Mouse (Mus musculus) limb, embryonic 11.5 days (tissue): ENCODE measurements around the gene Ghsr. TPM values are rescaled to one million over a fixed set of nuclear protein-coding genes. Genes with fewer than 3 reads are reported as not detected.
A peak's percentile ranks its signal among the peaks of the same experiment; 100 is the strongest.

Experiments used
- ATAC-seq: fragments of 200-750 bp; cut with Nextera tagmentation; 2 replicates; pipeline ENCODE4 v1.8.0; 2017; ENCODE audit warnings: low read depth; ENCODE audit not compliant: insufficient number of reproducible peaks, low FRiP score, low TSS enrichment
- DNase-seq: peaks from one replicate; pipeline ENCODE4 v3.0.0-alpha.2; 2015; ENCODE audit warnings: low spot score
- H3K27ac ChIP-seq: fragments of 300-500 bp; sonication (generic); replicated peaks from 2 replicates; pipeline ENCODE4 v1.5.1; 2014; ENCODE audit warnings: low read depth, mild to moderate bottlenecking, low read length
- H3K27me3 ChIP-seq: fragments of 300-500 bp; sonication (generic); 2 replicates; pipeline ENCODE4 v1.6.1; 2014; ENCODE audit warnings: mild to moderate bottlenecking, low read length, mixed read lengths; ENCODE audit not compliant: control insufficient read depth, insufficient read depth
- H3K36me3 ChIP-seq: fragments of 300-500 bp; sonication (generic); 2 replicates; pipeline ENCODE4 v1.6.1; 2014; ENCODE audit warnings: mild to moderate bottlenecking, low read length, moderate library complexity, mixed read lengths; ENCODE audit not compliant: control insufficient read depth, insufficient read depth
- H3K4me1 ChIP-seq: fragments of 300-500 bp; sonication (generic); 2 replicates; pipeline ENCODE4 v1.6.1; 2014; ENCODE audit warnings: low read length, mixed read lengths; ENCODE audit not compliant: control insufficient read depth, insufficient read depth
- H3K4me2 ChIP-seq: fragments of 300-500 bp; sonication (generic); 2 replicates; pipeline ENCODE4 v1.6.1; 2014; ENCODE audit warnings: low read depth, mild to moderate bottlenecking, moderate library complexity; ENCODE audit not compliant: severe bottlenecking
- H3K4me3 ChIP-seq: fragments of 300-500 bp; sonication (generic); 2 replicates; pipeline ENCODE4 v1.5.1; 2014; ENCODE audit warnings: low read depth, low read length
- H3K9ac ChIP-seq: fragments of 300-500 bp; sonication (generic); 2 replicates; pipeline ENCODE4 v1.6.1; 2014; ENCODE audit warnings: mild to moderate bottlenecking, low read length
- H3K9me3 ChIP-seq: fragments of 300-500 bp; sonication (generic); 2 replicates; pipeline ENCODE4 v1.6.1; 2016; ENCODE audit warnings: low read length; ENCODE audit not compliant: control insufficient read depth
- WGBS: fragments of 180-500 bp; shearing (Covaris S2); extraction: QIAGEN DNeasy Blood & Tissue Kit; methylation state at CpG from one replicate; pipeline ENCODE4 v1.1.7; 2014; 5-methylcytosine and 5-hydroxymethylcytosine counted together
- polyA plus RNA-seq: library from polyadenylated mRNA; unstranded; fragments of >200 nt; fragmentation: Nextera tagmentation; extraction: Ambion mirVana; gene quantifications from 2 replicates; pipeline ENCODE4 v1.2.1, GENCODE M21; 2014

Gene Ghsr
- polyA plus RNA-seq: not detected in 2 replicates

DNA sequence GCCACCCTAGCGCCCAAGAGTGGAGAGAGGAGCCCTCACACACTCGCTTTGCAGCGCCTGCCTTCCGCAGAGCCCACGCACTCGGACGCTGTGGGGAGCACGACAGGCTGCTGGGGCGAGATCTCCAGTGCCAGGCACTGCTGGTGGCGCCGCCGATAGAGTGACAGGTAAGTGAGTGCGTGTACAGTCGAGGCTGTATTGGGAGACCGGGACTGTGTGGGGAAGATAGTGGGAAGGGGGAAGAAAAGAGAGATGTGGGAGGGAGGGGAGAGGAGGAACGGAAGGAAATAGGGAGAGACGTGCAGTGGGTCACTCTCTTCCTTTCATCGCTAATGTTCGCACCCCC, at the start of gene Ghsr:
TSS of gene Ghsr (plus strand) at position 76 of the 346 bp plus-strand sequence.
- no peaks in the 10 kb centered on the region for H3K9me3 ChIP-seq
- H3K9ac ChIP-seq: no peak within 1 kb of the TSS
- ATAC-seq (no peak), DNase-seq (no peak)
- no peaks in the 10 kb centered on the region for H3K36me3 ChIP-seq
- peaks cover 41% of the 10 kb centered on the region for H3K27me3 ChIP-seq
- no peak within 1 kb of the TSS for H3K27ac ChIP-seq
- H3K4me2 ChIP-seq: peak within 1 kb of the TSS; percentile 10; the same call in 1 of the 2 replicates
- WGBS: under 1% methylated on average over 19 of the region's 19 CpGs
- peak within 1 kb of the TSS; percentile 14 for H3K4me3 ChIP-seq
- H3K4me1 ChIP-seq: peaks cover 7% of the 10 kb centered on the region; the same call in 1 of the 2 replicates

DNA sequence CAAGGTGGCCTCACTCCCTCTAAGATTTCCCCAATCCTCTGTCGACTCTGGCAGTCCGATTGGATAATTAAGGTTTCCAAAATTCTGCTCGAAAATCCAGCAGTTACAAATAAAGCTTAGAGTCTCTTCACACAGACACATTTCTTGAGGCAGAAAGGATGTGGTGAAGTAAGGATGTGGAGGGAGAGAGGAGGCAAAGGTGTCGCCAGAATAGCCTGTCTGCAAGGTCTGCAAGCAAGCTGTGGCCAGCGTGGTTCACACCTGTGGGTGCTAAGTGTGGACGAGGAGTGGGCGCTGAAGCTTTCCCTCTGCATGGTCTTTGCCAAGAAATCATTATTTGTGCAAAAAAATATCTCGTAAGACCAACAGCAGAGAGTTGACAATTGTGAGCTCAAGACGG, 48.6 kb upstream of the Ghsr start:
- Histone ChIP-seq H3K9ac (no peak overlapping the region), H3K4me1 (no peaks in the 10 kb centered on the region), H3K27me3 (no peaks in the 10 kb centered on the region), H3K4me2 (no peak overlapping the region), H3K9me3 (no peaks in the 10 kb centered on the region), H3K27ac (no peak overlapping the region), H3K36me3 (no peaks in the 10 kb centered on the region), H3K4me3 (no peak overlapping the region)
- DNase-seq (no peak), ATAC-seq (no peak)
- 82% methylated on average over 9 of the region's 9 CpGs for WGBS

DNA sequence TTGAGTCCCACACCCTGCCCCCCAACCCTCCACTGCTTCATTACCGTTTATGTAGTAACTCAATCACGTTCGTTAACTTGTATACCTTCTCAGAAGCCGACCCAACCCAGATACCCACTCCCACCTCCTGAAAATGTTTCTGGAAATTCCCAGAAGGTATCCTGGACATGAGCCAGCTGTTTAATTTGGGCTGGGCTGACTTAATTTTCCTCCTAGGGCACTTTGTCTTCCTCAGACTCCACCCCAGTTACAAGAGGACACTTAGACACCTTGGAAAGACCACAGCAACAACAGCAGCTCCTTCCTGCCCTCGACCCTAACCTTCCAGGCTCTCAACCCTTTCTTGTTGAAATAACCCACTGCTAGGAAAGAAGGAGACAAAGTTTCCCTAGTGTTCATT, 47.6 kb upstream of the Ghsr start:
- no peaks in the 10 kb centered on the region for H3K9me3 ChIP-seq
- no peaks in the 10 kb centered on the region for H3K27me3 ChIP-seq
- 65% methylated on average over 5 of the region's 5 CpGs for WGBS
- no peak for DNase-seq
- ATAC-seq: no peak
- no peak overlapping the region for H3K4me2 ChIP-seq
- H3K9ac ChIP-seq: no peak overlapping the region
- no peak overlapping the region for H3K27ac ChIP-seq
- no peaks in the 10 kb centered on the region for H3K36me3 ChIP-seq
- H3K4me1 ChIP-seq: no peaks in the 10 kb centered on the region
- no peak overlapping the region for H3K4me3 ChIP-seq

DNA sequence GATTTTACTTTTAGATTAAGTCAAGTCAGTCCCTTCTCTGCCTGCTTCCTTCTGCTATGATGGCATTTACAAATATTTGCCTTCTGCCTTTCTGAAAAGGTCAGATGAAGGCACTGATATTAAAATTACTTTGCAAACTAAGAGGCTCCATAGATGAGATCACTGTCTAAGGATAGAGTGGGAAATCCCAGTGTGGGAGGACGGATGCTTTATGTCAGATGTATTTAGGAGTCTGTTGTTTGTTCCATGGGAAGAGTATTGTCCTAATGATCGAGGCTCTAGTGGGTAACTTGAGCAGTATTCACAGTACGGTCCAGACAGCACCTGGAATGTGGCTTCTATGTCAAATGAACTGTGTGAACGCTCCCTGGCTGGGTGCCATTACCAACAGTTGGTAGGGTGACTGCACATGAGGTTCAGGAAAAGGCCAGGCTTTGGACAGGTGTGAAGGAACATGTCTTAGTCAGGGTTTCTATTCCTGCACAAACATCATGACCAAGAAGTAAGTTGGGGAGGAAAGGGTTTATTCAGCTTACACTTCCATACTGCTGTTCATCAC, 44.4 kb upstream of the Ghsr start:
- H3K4me2 ChIP-seq: no peak overlapping the region
- H3K27ac ChIP-seq: no peak overlapping the region
- H3K4me1 ChIP-seq: no peaks in the 10 kb centered on the region
- H3K9ac ChIP-seq: no peak overlapping the region
- H3K27me3 ChIP-seq: no peaks in the 10 kb centered on the region
- ATAC-seq (no peak), DNase-seq (no peak)
- H3K36me3 ChIP-seq: no peaks in the 10 kb centered on the region
- WGBS: 78% methylated on average over 4 of the region's 4 CpGs
- no peak overlapping the region for H3K4me3 ChIP-seq
- H3K9me3 ChIP-seq: no peaks in the 10 kb centered on the region

DNA sequence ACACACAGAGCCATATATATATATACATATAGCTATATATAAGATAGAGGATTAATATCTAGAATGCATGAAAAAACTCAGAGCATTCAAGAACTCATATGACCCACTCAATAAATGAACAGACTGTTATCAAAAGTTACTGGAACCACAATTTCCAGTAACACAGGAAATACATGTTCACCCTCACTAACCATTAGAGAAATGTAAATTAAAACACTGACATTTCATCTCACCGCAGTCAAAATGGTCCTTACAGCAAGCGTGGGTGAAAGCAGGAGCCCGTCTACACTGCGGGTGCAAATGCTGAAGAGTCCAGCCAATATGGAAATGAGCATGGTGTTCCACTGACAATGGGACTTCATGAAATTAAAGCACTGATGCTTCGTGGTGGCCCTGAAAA, 40.4 kb upstream of the Ghsr start:
- WGBS: 89% methylated on average over 5 of the region's 5 CpGs
- H3K36me3 ChIP-seq: no peaks in the 10 kb centered on the region
- H3K4me1 ChIP-seq: no peaks in the 10 kb centered on the region
- ATAC-seq: no peak
- H3K9ac ChIP-seq: no peak overlapping the region
- H3K4me3 ChIP-seq: no peak overlapping the region
- H3K27ac ChIP-seq: no peak overlapping the region
- no peaks in the 10 kb centered on the region for H3K27me3 ChIP-seq
- no peak overlapping the region for H3K4me2 ChIP-seq
- DNase-seq: no peak
- H3K9me3 ChIP-seq: no peaks in the 10 kb centered on the region

DNA sequence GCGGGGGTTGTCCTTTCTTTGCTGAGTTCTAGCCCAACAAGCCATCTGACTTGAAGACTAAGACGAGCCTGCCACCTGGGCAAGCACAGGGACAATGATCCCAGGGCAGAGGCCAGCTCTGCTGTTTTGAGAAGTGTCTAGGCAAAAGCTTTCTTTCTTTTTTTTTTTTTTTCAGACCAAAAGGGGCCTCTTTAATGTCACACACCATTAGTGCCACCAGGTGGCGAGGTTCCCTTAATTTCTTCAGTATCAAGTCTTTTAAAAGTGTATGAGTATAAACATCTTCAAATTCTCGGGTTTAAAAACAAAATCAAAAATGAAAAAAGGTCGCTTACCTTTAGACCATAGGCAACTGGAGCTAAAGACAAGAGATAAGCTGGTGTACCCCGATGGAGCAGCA, 32.7 kb upstream of the Ghsr start:
- H3K36me3 ChIP-seq: no peaks in the 10 kb centered on the region
- H3K4me3 ChIP-seq: no peak overlapping the region
- WGBS: 32% methylated on average over 6 of the region's 6 CpGs
- H3K9ac ChIP-seq: no peak overlapping the region
- H3K27ac ChIP-seq: no peak overlapping the region
- no peaks in the 10 kb centered on the region for H3K9me3 ChIP-seq
- no peak overlapping the region for H3K4me2 ChIP-seq
- ATAC-seq (no peak), DNase-seq (peak; percentile 39)
- no peaks in the 10 kb centered on the region for H3K27me3 ChIP-seq
- no peaks in the 10 kb centered on the region for H3K4me1 ChIP-seq

DNA sequence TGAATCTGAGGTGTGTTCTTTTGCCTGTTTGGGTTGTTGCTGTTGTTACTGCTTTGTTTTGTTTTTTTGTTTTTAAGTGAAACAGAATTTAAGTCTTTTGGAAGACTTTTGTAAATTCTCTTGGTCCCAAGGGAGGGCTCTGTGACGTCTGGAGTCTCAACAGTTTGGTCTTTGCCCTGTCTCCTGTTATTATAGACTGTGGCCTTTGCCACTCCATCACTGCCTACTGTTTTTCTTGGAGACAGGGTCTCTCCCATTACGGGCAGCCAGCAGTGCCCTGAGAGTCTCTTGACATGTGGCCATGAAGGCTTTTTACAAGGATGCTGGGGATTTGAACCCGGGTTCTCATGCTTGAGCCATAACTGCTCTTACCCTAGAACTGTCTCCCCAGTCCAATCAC, 32.3 kb upstream of the Ghsr start:
- Histone ChIP-seq H3K9ac (no peak overlapping the region), H3K27me3 (no peaks in the 10 kb centered on the region), H3K4me1 (no peaks in the 10 kb centered on the region), H3K4me3 (no peak overlapping the region), H3K9me3 (no peaks in the 10 kb centered on the region), H3K4me2 (no peak overlapping the region), H3K27ac (no peak overlapping the region), H3K36me3 (no peaks in the 10 kb centered on the region)
- DNase-seq: no peak
- no peak for ATAC-seq
- WGBS: 66% methylated on average over 3 of the region's 3 CpGs

DNA sequence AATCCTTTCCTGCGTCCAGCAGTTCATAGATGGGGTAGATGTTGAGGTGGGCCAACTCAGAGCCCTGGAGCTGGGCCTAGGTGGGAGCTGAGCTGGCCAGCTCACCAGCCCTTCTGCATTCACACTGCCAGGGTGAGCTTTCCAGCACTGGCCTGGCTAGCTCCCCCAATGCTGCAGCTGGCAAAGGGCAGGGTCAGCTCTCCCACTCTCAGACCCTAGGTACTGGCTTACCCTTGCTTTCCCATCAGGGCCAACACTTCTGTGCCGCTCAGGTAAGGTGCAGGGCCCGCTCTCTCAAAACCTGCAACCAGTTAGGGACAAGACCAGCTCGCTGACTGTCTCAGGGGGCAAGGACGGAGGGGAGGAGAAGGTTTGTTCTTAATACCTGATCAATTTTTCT, 30.4 kb upstream of the Ghsr start:
- Histone ChIP-seq H3K4me3 (no peak overlapping the region), H3K36me3 (no peaks in the 10 kb centered on the region), H3K9me3 (no peaks in the 10 kb centered on the region), H3K4me1 (no peaks in the 10 kb centered on the region), H3K27ac (no peak overlapping the region), H3K4me2 (no peak overlapping the region), H3K27me3 (no peaks in the 10 kb centered on the region), H3K9ac (no peak overlapping the region)
- WGBS: 84% methylated on average over 5 of the region's 5 CpGs
- ATAC-seq: no peak
- no peak for DNase-seq

DNA sequence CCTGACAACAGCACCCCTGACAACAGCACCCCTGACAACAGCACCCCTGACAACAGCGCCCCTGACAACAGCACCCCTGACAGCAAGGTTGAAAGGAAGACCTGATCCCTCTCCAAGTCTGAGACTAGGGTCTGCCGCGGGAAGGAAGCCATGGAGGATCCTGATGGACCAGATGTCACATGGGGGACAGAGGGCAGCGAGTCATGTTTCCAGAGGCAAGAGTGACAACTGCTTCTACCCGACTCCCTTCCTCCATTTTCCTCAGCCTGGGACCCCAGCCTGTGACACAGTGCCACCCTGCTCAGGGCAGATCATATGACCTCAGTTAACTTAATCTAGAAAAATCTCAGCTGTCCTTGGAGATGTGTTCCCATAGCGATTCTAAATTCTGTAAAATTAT, 28.7 kb upstream of the Ghsr start:
- Histone ChIP-seq H3K27ac (no peak overlapping the region), H3K9me3 (no peaks in the 10 kb centered on the region), H3K9ac (no peak overlapping the region), H3K4me2 (no peak overlapping the region), H3K4me1 (no peaks in the 10 kb centered on the region), H3K27me3 (no peaks in the 10 kb centered on the region), H3K4me3 (no peak overlapping the region), H3K36me3 (no peaks in the 10 kb centered on the region)
- WGBS: 63% methylated on average over 6 of the region's 6 CpGs
- DNase-seq: no peak
- ATAC-seq: no peak
